Mouse (Mus musculus) embryonic fibroblast, embryonic 13.5 days (primary cell): ENCODE measurements around the gene Fev.

ENCODE experiments used
- CTCF ChIP-seq: IDR thresholded peaks from 2 replicates; pipeline ENCODE4 v1.5.1; 2011; ENCODE audit warnings: mild to moderate bottlenecking, control low read depth, low read length, moderate library complexity, borderline replicate concordance; ENCODE audit not compliant: insufficient read depth
- POLR2A ChIP-seq: IDR thresholded peaks from 2 replicates; pipeline ENCODE4 v1.6.1; 2011; ENCODE audit warnings: low read depth, mild to moderate bottlenecking, control low read depth, low read length, moderate library complexity

DNA sequence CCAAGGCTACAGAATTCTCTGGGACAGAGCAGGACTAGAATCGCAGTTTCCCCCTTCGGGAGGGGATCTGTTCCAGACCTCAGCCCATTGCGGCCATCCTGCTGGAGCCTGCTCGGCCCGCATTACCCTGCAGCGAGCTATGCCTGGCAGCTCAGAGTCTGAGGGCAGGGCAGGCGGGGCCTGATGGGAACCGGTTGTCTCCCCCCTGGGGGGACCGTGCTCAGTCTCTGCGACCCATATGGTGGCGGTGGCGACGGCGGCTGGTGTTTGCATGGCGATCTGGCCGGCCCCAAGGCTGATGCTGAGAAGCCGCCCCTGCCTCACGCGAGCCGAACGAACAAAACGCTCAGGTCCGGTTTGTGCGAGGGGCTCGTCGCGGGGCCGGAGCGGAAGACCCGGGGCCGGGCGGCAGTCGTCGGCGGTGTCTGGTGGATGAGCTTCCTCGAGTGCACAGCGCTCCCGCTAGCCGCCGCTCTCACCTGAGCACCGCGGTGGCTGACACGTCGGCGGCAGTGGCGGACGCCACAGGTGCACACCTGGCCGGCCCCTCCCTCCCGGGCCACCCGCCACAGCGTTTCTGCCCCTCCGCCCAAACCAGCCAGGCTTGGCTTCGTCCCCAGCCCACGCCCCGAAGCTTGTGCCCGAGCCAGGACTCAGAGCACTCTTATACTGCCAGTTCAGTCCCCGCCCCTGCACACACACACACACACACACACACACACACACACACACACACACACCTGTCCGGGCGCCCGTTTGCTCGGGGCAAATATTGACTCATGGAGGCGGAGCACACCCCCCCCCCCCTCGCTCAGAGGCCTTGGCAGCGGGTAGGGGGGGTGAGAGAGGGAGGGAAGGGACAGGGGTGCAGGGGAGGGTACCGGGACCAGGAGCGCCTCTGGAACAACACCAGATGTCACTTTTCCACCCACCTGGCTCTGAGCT lies 15.4 kb upstream of the Fev start:
- TF ChIP-seq CTCF = no peak
- no peak for TF ChIP-seq POLR2A
